Mouse (Mus musculus) fibroblast of lung, adult 2 months (primary cell): ENCODE results near the gene Chil3.
"Not testable (repeated sequence)": the region's sequence is repeated elsewhere in the genome, so short reads cannot be mapped to it uniquely, and the experiment has no call there.

Experiments used
- DNase-seq: peaks from one replicate; pipeline ENCODE4 v3.0.0-alpha.2; 2011; ENCODE audit warnings: low read depth

The Chil3 gene

GRCm38 (mm10) chr3:106167464-106167863 is at the start of gene Chil3:
Gene Chil3 (minus strand): TSS chr3:106167564.
- no peak for DNase-seq

- DNase-seq = not testable (repeated sequence)
Measured at GRCm38 (mm10) chr3:106198030-106198429, 30.7 kb upstream of the Chil3 start.

- not testable (repeated sequence) for DNase-seq
Measured at GRCm38 (mm10) chr3:106197246-106197645, 29.9 kb upstream of the Chil3 start.

GRCm38 (mm10) chr3:106196276-106196675 is 28.9 kb upstream of the Chil3 start:
- no peak for DNase-seq

- DNase-seq = no peak
Measured at GRCm38 (mm10) chr3:106195486-106195885, 28.1 kb upstream of the Chil3 start.

GRCm38 (mm10) chr3:106187991-106188390 is 20.6 kb upstream of the Chil3 start:
- no peak for DNase-seq

GRCm38 (mm10) chr3:106177509-106178189 is 10.3 kb upstream of the Chil3 start:
- no peak for DNase-seq

- not testable (repeated sequence) for DNase-seq
Measured at GRCm38 (mm10) chr3:106174971-106175370, 7.6 kb upstream of the Chil3 start.

- not testable (repeated sequence) for DNase-seq
Measured at GRCm38 (mm10) chr3:106172506-106172905, 5.1 kb upstream of the Chil3 start.

- no peak for DNase-seq
Measured at GRCm38 (mm10) chr3:106171135-106171731, 3.9 kb upstream of the Chil3 start.

GRCm38 (mm10) chr3:106170522-106171053 is 3.2 kb upstream of the Chil3 start:
- DNase-seq = no peak

- DNase-seq = no peak
Measured at GRCm38 (mm10) chr3:106154413-106154812, 13.0 kb downstream of the Chil3 start.

- DNase-seq = no peak
Measured at GRCm38 (mm10) chr3:106144081-106144480, 23.3 kb downstream of the Chil3 start.

- no peak for DNase-seq
Measured at GRCm38 (mm10) chr3:106131690-106132089, 35.7 kb downstream of the Chil3 start.

GRCm38 (mm10) chr3:106128807-106129493 is 38.4 kb downstream of the Chil3 start:
- DNase-seq = no peak

GRCm38 (mm10) chr3:106126999-106127398 is 40.4 kb downstream of the Chil3 start:
- no peak for DNase-seq

GRCm38 (mm10) chr3:106112929-106113328 is 54.4 kb downstream of the Chil3 start, which contains the start of gene Chia1:
Gene Chia1 (plus strand): TSS chr3:106113229.
- no peak for DNase-seq
